Mouse (Mus musculus): Measurements from ENCODE around the gene Brk1. TPM values are rescaled to one million over a fixed set of nuclear protein-coding genes. Genes with fewer than 3 reads are reported as not detected.
A peak's percentile ranks its signal among the peaks of the same experiment; 100 is the strongest.

The Brk1 gene
- polyA plus RNA-seq, 1 experiment from 2014 or later, result 245 TPM

DNA sequence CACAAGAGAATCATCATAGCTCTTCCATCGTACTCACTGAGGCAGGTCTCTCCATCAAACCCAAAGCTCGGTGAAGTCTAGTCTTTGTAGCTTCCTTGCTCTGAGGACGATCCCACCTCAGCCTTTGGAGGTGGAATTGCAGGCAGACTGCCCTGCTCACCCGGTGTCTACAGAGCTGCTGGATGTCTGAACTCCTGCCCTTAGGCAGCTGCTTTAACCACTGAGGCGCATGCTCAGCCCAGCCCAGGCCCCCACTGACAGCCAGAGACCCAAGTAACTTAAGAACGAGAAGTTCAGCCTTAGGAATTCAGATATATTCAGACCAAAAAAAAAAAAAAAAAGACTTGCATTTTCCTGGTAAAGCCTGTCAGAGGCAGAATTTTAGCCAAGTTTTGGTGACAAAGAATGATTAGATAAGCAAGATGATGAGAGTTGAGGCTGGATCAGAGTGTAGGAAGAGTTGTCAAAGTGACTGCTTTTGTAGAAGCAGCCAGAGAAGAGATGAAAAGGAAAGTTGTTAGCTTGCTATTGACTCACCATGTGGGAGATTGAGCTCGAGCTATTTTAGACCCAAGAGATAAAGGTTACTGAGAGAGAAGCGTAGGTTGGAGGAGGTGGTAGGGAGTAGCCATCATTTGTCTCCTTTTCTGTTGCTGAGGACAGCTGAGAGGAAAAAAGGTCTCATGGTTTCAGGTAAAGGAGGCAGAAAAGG lies 7.8 kb downstream of the Brk1 start:
- Histone ChIP-seq H3K4me3 (ENCODE audit: low read depth, low read length) (no peak overlapping the region), H3K27ac (ENCODE audit: low read length) (no peak overlapping the region), H3K4me2 (replicated peaks; ENCODE audit: low read depth, low read length) (no peak overlapping the region), H3K9ac (replicated peaks; ENCODE audit: low read depth, low read length) (no peak overlapping the region), H3K4me1 (ENCODE audit: control insufficient read depth, insufficient read depth, low read length) (no peaks in the 10 kb centered on the region), H3K36me3 (ENCODE audit: control insufficient read depth, insufficient read depth, low read length) (peaks cover 46% of the 10 kb centered on the region), H3K27me3 (ENCODE audit: control insufficient read depth, insufficient read depth, low read length) (no peaks in the 10 kb centered on the region), H3K9me3 (ENCODE audit: control insufficient read depth, low read depth, low read length) (no peaks in the 10 kb centered on the region)
- 86% methylated on average over 8 of the region's 8 CpGs for WGBS
- ATAC-seq (ENCODE audit: insufficient number of reproducible peaks, insufficient read depth, low FRiP score, low read depth), result no peak

- Histone ChIP-seq H3K4me3 (ENCODE audit: low read depth, low read length) (no peak overlapping the region), H3K27ac (ENCODE audit: low read length) (no peak overlapping the region), H3K27me3 (ENCODE audit: control insufficient read depth, insufficient read depth, low read length) (no peaks in the 10 kb centered on the region), H3K9me3 (ENCODE audit: control insufficient read depth, low read depth, low read length) (no peaks in the 10 kb centered on the region), H3K4me1 (ENCODE audit: control insufficient read depth, insufficient read depth, low read length) (no peaks in the 10 kb centered on the region), H3K36me3 (ENCODE audit: control insufficient read depth, insufficient read depth, low read length) (peaks cover 56% of the 10 kb centered on the region), H3K9ac (replicated peaks; ENCODE audit: low read depth, low read length) (no peak overlapping the region), H3K4me2 (replicated peaks; ENCODE audit: low read depth, low read length) (no peak overlapping the region)
- 98% methylated on average over 7 of the region's 7 CpGs for WGBS
- ATAC-seq (ENCODE audit: insufficient number of reproducible peaks, insufficient read depth, low FRiP score, low read depth), result no peak
Measured at GRCm38 (mm10) chr6:113614152-113614551, 9.6 kb downstream of the Brk1 start.

DNA sequence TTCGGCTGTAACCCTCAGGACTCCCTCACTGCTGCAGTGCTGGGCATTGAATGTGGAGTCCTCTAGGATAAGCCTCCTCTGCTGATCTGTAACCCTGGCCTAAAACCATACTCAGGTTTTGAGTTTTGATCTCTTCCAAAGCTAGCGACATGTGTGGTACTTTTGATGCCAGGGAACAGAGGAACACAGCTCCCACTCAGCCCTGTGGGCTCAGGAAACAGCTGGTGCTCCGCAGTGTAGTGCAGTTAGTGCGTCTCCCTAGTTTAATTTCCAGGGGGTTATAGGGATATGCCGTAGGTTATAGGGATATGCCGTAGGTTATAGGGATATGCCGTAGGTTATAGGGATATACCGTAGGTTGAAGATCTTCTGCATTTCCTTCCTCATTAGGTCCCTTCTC lies 10.4 kb downstream of the Brk1 start:
- 96% methylated on average over 8 of the region's 8 CpGs for WGBS
- Histone ChIP-seq H3K4me3 (ENCODE audit: low read depth, low read length) (no peak overlapping the region), H3K36me3 (ENCODE audit: control insufficient read depth, insufficient read depth, low read length) (peaks cover 49% of the 10 kb centered on the region), H3K9ac (replicated peaks; ENCODE audit: low read depth, low read length) (no peak overlapping the region), H3K4me1 (ENCODE audit: control insufficient read depth, insufficient read depth, low read length) (no peaks in the 10 kb centered on the region), H3K9me3 (ENCODE audit: control insufficient read depth, low read depth, low read length) (no peaks in the 10 kb centered on the region), H3K4me2 (replicated peaks; ENCODE audit: low read depth, low read length) (no peak overlapping the region), H3K27ac (ENCODE audit: low read length) (no peak overlapping the region), H3K27me3 (ENCODE audit: control insufficient read depth, insufficient read depth, low read length) (no peaks in the 10 kb centered on the region)
- ATAC-seq (ENCODE audit: insufficient number of reproducible peaks, insufficient read depth, low FRiP score, low read depth), result no peak

DNA sequence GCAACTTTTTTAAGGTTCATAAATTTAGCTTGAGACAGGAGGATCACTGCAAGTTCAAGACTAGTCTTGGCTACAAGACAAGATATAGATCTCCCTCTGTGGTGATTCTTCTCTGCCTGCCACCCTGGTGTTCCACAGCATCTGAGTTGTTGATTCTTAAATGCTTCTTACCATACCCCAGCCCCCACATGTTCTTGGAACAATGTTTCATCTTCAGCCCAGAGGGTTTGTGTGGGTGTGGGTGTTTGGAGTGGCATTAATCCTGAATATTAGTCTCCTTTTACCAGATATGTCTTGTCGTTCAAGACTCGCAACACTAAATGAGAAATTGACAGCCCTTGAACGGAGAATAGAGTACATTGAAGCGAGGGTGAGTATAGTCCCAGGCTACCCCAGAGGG lies 10.9 kb downstream of the Brk1 start:
- WGBS, result 95% methylated on average over 4 of the region's 4 CpGs
- H3K4me3 ChIP-seq (ENCODE audit: low read depth, low read length), result no peak overlapping the region
- H3K27ac ChIP-seq (ENCODE audit: low read length), result no peak overlapping the region
- H3K36me3 ChIP-seq (ENCODE audit: control insufficient read depth, insufficient read depth, low read length), result peaks cover 45% of the 10 kb centered on the region
- no peaks in the 10 kb centered on the region for H3K27me3 ChIP-seq (ENCODE audit: control insufficient read depth, insufficient read depth, low read length)
- H3K9ac ChIP-seq (replicated peaks; ENCODE audit: low read depth, low read length), result no peak overlapping the region
- no peaks in the 10 kb centered on the region for H3K4me1 ChIP-seq (ENCODE audit: control insufficient read depth, insufficient read depth, low read length)
- H3K9me3 ChIP-seq (ENCODE audit: control insufficient read depth, low read depth, low read length), result no peaks in the 10 kb centered on the region
- H3K4me2 ChIP-seq (replicated peaks; ENCODE audit: low read depth, low read length), result no peak overlapping the region
- ATAC-seq (ENCODE audit: insufficient number of reproducible peaks, insufficient read depth, low FRiP score, low read depth), result no peak

DNA sequence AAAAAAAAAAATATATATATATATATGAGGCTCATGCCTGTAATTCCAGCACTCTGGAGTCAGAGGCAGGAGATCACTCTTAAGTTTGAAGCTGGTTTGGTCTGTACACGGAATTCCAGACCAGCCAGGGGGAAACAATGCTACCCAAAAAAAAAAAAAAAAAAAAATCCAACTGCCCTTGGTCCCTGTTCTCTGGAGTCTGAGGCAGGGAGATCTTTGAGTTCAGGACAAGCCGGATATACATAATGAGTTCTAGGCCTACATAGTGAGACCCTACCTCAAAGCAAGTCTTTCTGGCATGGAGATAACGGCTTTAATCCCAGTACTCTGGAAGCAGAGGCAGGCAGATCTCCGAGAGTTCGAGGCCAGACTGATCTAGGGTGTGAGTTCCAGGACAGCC lies 18.8 kb downstream of the Brk1 start:
- ATAC-seq (ENCODE audit: insufficient number of reproducible peaks, insufficient read depth, low FRiP score, low read depth), result no peak
- Histone ChIP-seq H3K4me2 (replicated peaks; ENCODE audit: low read depth, low read length) (peak overlapping the region; percentile 84), H3K4me3 (ENCODE audit: low read depth, low read length) (peak overlapping the region; percentile 69), H3K27me3 (ENCODE audit: control insufficient read depth, insufficient read depth, low read length) (no peaks in the 10 kb centered on the region), H3K9me3 (ENCODE audit: control insufficient read depth, low read depth, low read length) (no peaks in the 10 kb centered on the region), H3K9ac (replicated peaks; ENCODE audit: low read depth, low read length) (no peak overlapping the region), H3K4me1 (ENCODE audit: control insufficient read depth, insufficient read depth, low read length) (peaks cover 11% of the 10 kb centered on the region), H3K36me3 (ENCODE audit: control insufficient read depth, insufficient read depth, low read length) (peaks cover 5% of the 10 kb centered on the region), H3K27ac (ENCODE audit: low read length) (peak overlapping the region; percentile 44)
- WGBS, result 65% methylated on average over 5 of the region's 5 CpGs

GRCm38 (mm10) chr6:113623941-113624751 lies 19.6 kb downstream of the Brk1 start, which contains the start of gene Vhl:
TSS of gene Vhl (plus strand) at chr6:113623959.
- Histone ChIP-seq H3K4me2 (replicated peaks; ENCODE audit: low read depth, low read length) (peak within 1 kb of the TSS; percentile 84), H3K9ac (replicated peaks; ENCODE audit: low read depth, low read length) (peak within 1 kb of the TSS; percentile 77), H3K9me3 (ENCODE audit: control insufficient read depth, low read depth, low read length) (no peaks in the 10 kb centered on the region), H3K4me1 (ENCODE audit: control insufficient read depth, insufficient read depth, low read length) (peaks cover 11% of the 10 kb centered on the region), H3K36me3 (ENCODE audit: control insufficient read depth, insufficient read depth, low read length) (peaks cover 9% of the 10 kb centered on the region), H3K27ac (ENCODE audit: low read length) (peak within 1 kb of the TSS; percentile 84), H3K27me3 (ENCODE audit: control insufficient read depth, insufficient read depth, low read length) (no peaks in the 10 kb centered on the region), H3K4me3 (ENCODE audit: low read depth, low read length) (peak within 1 kb of the TSS; percentile 69)
- ATAC-seq (ENCODE audit: insufficient number of reproducible peaks, insufficient read depth, low FRiP score, low read depth), result peak; percentile 90
- WGBS, result under 1% methylated on average over 74 of the region's 76 CpGs

GRCm38 (mm10) chr6:113624989-113625770 lies 20.6 kb downstream of the Brk1 start:
- Histone ChIP-seq H3K36me3 (ENCODE audit: control insufficient read depth, insufficient read depth, low read length) (peaks cover 19% of the 10 kb centered on the region), H3K4me1 (ENCODE audit: control insufficient read depth, insufficient read depth, low read length) (peaks cover 11% of the 10 kb centered on the region), H3K27me3 (ENCODE audit: control insufficient read depth, insufficient read depth, low read length) (no peaks in the 10 kb centered on the region), H3K9ac (replicated peaks; ENCODE audit: low read depth, low read length) (peak overlapping the region; percentile 77; the same call in 1 of the 2 replicates), H3K9me3 (ENCODE audit: control insufficient read depth, low read depth, low read length) (no peaks in the 10 kb centered on the region), H3K27ac (ENCODE audit: low read length) (peak overlapping the region; percentile 84; the same call in 1 of the 2 replicates), H3K4me3 (ENCODE audit: low read depth, low read length) (peak overlapping the region; percentile 69), H3K4me2 (replicated peaks; ENCODE audit: low read depth, low read length) (peak overlapping the region; percentile 84)
- 22% methylated on average over 5 of the region's 5 CpGs for WGBS
- ATAC-seq (ENCODE audit: insufficient number of reproducible peaks, insufficient read depth, low FRiP score, low read depth), result no peak

- Histone ChIP-seq H3K9me3 (ENCODE audit: control insufficient read depth, low read depth, low read length) (no peaks in the 10 kb centered on the region), H3K27ac (ENCODE audit: low read length) (no peak overlapping the region), H3K4me3 (ENCODE audit: low read depth, low read length) (no peak overlapping the region), H3K4me1 (ENCODE audit: control insufficient read depth, insufficient read depth, low read length) (peaks cover 7% of the 10 kb centered on the region), H3K36me3 (ENCODE audit: control insufficient read depth, insufficient read depth, low read length) (peaks cover 43% of the 10 kb centered on the region), H3K4me2 (replicated peaks; ENCODE audit: low read depth, low read length) (no peak overlapping the region), H3K9ac (replicated peaks; ENCODE audit: low read depth, low read length) (no peak overlapping the region), H3K27me3 (ENCODE audit: control insufficient read depth, insufficient read depth, low read length) (no peaks in the 10 kb centered on the region)
- no peak for ATAC-seq (ENCODE audit: insufficient number of reproducible peaks, insufficient read depth, low FRiP score, low read depth)
- WGBS, result 84% methylated on average over 5 of the region's 5 CpGs
Measured at GRCm38 (mm10) chr6:113630322-113630721, 25.8 kb downstream of the Brk1 start.

Measured in stomach, embryonic 14.5 days (tissue).